In the genomic region with DNA sequence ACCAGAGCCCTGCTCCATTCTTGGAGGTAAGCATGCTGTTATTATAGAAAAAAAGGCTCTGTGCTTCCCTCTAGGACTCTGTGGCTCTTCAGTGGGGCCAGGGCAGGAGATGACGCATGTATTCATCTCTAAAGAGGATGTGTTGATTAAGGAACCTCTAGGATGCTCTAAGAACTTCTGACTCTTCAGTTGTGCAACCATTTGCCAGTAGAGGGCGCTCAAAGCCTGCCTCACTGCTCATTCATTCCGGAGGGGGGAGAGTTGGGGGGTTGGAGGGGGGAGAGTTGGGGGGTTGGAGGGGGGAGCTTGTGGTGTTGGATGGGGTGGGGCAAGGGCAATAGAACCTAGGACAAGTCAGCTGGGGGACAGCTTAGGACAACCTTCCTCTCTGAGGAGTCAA, we compare ENCODE assay signal across 9 mouse cellular contexts. TPM values are rescaled to one million over a fixed set of nuclear protein-coding genes. Genes with fewer than 3 reads are reported as not detected.
A peak's percentile ranks its signal among the peaks of the same experiment; 100 is the strongest.
DNase-seq lines count a peak whose midpoint lies in the region; ATAC-seq and TF ChIP-seq lines count a peak whose summit lies in the region.
"Had no signal": no experiment of that assay in that cellular context is flagged by ENCODE, and none has a peak within 500 bp of the region (broad histone marks: within the 10 kb centered on the region; RNA-seq: fewer than 3 reads in every experiment).

No protein-coding gene starts in this region.

- H3K4me1 ChIP-seq in intestine, postnatal 0 days (replicated peaks; ENCODE audit: control insufficient read depth, insufficient read depth, low read length), result 0 out of 2 replicates have a peak, but pooled peaks cover 1% of the 10 kb centered on the region
- peaks cover 2% of the 10 kb centered on the region for H3K4me1 ChIP-seq in intestine, embryonic 15.5 days (replicated peaks)

- H3K9me3 ChIP-seq in intestine, postnatal 0 days (ENCODE audit: control insufficient read depth), result no peaks in the 10 kb centered on the region
- H3K9me3 ChIP-seq in intestine, embryonic 15.5 days, result no peaks in the 10 kb centered on the region

- peaks cover 15% of the 10 kb centered on the region for H3K27me3 ChIP-seq in intestine, postnatal 0 days (replicated peaks; ENCODE audit: control insufficient read depth, insufficient read depth, low read length)
- peaks cover 25% of the 10 kb centered on the region for H3K27me3 ChIP-seq in intestine, embryonic 15.5 days (replicated peaks)

- peak; percentile 78 for TF ChIP-seq CTCF in intestine, postnatal 0 days (IDR thresholded peaks at IDR 0.05; ENCODE audit: low read depth)

- H3K9ac ChIP-seq in intestine, postnatal 0 days (ENCODE audit: low read depth, low read length), result no peak overlapping the region
- no peak overlapping the region for H3K9ac ChIP-seq in intestine, embryonic 15.5 days

- 0% methylated on average over 3 of the region's 3 CpGs for WGBS in intestine, postnatal 0 days
- WGBS in intestine, embryonic 15.5 days, result 4% methylated on average over 3 of the region's 3 CpGs
- WGBS in large intestine, adult 2 months, result 0% methylated on average over 3 of the region's 3 CpGs

- peak; percentile 64 to 65 for DNase-seq in B cell, adult 2 months
- DNase-seq in ES-CJ7 (ENCODE audit: low read depth, low spot score), result peak; percentile 42
- DNase-seq in cerebellum, postnatal 10 days, result peak; percentile 77 to 84
- DNase-seq in large intestine, adult 2 months (ENCODE audit: low read depth, low spot score), result peak; percentile 7
- DNase-seq in retina, postnatal 1 day, result peak; percentile 76
- DNase-seq in frontal cortex, postnatal 14 days (ENCODE audit: low spot score in 2 of 2), result no peak

- ATAC-seq in intestine, postnatal 0 days, result no peak
- ATAC-seq in intestine, embryonic 15.5 days, result no peak

- no peaks in the 10 kb centered on the region for H3K36me3 ChIP-seq in intestine, postnatal 0 days (ENCODE audit: control insufficient read depth, insufficient read depth)
- no peaks in the 10 kb centered on the region for H3K36me3 ChIP-seq in intestine, embryonic 15.5 days

- H3K4me2 ChIP-seq in intestine, postnatal 0 days (replicated peaks; ENCODE audit: low read depth), result no peak overlapping the region
- no peak overlapping the region for H3K4me2 ChIP-seq in intestine, embryonic 15.5 days (replicated peaks)

- H3K27ac ChIP-seq in intestine, postnatal 0 days (ENCODE audit: low read depth, low read length), result no peak overlapping the region
- H3K27ac ChIP-seq in intestine, embryonic 15.5 days, result no peak overlapping the region
- H3K27ac ChIP-seq: macrophage had no signal

- no peak overlapping the region for H3K4me3 ChIP-seq in intestine, postnatal 0 days (ENCODE audit: low read depth, low read length)
- no peak overlapping the region for H3K4me3 ChIP-seq in intestine, embryonic 15.5 days (replicated peaks)

RNA-seq across cellular contexts. Expression of gene Ntng2, which starts 52.9 kb away (rescaled TPM):
- polyA plus RNA-seq in intestine, postnatal 0 days (2015; fragmentation: Nextera tagmentation; extraction: Ambion mirVana), result 0.21 TPM in 1 of 2 replicates, not detected in the other
- 0.10 and 0.26 TPM in 2 replicates for polyA plus RNA-seq in intestine, embryonic 15.5 days (2015; fragmentation: Nextera tagmentation; extraction: Ambion mirVana)
- polyA plus RNA-seq in large intestine, adult 2 months (2012; rRNA removed), result 6.0 and 7.8 TPM in 2 replicates

Comparison
In these comparisons a context has a peak if more than half of its experiments do, and no peak if none do; other contexts are left out.
1. DNase-seq: peak in B cell, adult 2 months (2 of 2), ES-CJ7 (single experiment), cerebellum, postnatal 10 days (2 of 2), large intestine, adult 2 months (single experiment) and retina, postnatal 1 day (single experiment); none in frontal cortex, postnatal 14 days (0 of 2).